Mouse (Mus musculus): ENCODE data around the gene Tfcp2.
A peak's percentile ranks its signal among the peaks of the same experiment; 100 is the strongest.
"Not testable (repeated sequence)": the region's sequence is repeated elsewhere in the genome, so short reads cannot be mapped to it uniquely, and the experiment has no call there.

Tfcp2 gene

GRCm38 (mm10) chr15:100556378-100556777 lies 4.6 kb upstream of the Tfcp2 start:
- no peak for DNase-seq (ENCODE audit: low spot score)

- no peak for DNase-seq (ENCODE audit: low spot score)
These were observed 4.2 kb upstream of the Tfcp2 start for GRCm38 (mm10) chr15:100555965-100556364.

DNA sequence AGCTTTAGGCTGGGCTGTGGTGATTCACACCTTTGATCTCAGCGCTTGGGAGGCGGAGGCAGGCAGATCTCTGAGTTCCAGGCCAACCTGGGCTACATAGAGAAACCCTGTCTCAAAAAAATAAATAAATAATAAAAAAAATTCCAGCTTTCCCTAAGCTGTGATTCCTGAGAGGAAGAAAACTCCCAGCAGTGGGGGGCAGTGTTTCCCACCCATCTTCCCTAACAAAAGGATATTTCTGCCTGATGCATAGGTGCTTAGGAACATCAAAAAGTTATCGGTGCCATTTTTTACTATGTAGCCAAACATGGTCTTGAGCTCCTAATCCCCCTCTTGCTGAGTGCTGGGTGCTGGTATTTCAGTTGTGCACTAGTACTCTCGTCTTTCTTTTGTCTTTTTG lies 1.5 kb downstream of the Tfcp2 start:
- DNase-seq (ENCODE audit: low spot score): no peak

DNA sequence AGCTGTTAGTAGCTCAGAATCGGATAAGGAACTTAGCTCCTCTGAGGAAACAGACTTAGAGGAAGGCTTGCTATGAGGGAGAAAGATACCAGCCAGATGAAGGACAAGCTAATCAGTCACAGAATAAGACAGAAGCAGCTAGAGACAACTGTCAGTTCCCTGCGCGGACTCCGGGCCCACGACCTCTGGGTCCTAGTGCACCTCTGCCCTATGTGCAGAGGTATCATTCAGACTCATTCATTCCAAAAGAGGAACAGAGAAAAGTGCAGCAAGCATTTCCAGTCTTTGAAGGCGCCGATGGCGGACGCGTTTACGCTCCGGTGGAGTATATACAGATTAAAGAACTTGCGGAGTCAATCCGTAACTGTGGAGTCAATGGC lies 8.2 kb downstream of the Tfcp2 start:
- DNase-seq (ENCODE audit: low spot score): not testable (repeated sequence)

- not testable (repeated sequence) for DNase-seq (ENCODE audit: low spot score)
These were observed 8.7 kb downstream of the Tfcp2 start for GRCm38 (mm10) chr15:100542876-100543650.

- no peak for DNase-seq (ENCODE audit: low spot score)
These were observed 10.4 kb downstream of the Tfcp2 start for GRCm38 (mm10) chr15:100541426-100541825.

GRCm38 (mm10) chr15:100541001-100541400 lies 10.8 kb downstream of the Tfcp2 start:
- DNase-seq (ENCODE audit: low spot score): not testable (repeated sequence)

GRCm38 (mm10) chr15:100539411-100539810 lies 12.4 kb downstream of the Tfcp2 start:
- no peak for DNase-seq (ENCODE audit: low spot score)

DNA sequence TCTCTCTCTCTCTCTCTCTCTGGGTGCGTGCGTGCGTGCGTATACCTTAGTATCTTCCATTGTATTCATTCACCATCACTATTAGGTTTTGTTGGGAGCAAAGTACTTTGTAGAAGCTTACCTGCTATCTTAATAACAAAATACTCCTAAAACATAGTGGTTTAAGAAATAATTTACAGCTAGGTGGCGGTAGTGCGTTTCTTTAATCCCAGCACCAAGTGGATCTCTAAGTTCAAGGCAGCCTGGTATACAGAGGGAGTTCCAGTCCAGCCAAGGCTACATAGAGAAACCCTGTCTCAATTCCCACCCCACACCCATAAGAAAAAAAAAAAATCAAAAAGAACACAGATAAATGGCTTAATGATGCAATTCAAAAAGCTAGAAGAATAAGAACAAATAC lies 13.9 kb downstream of the Tfcp2 start:
- no peak for DNase-seq (ENCODE audit: low spot score)

DNA sequence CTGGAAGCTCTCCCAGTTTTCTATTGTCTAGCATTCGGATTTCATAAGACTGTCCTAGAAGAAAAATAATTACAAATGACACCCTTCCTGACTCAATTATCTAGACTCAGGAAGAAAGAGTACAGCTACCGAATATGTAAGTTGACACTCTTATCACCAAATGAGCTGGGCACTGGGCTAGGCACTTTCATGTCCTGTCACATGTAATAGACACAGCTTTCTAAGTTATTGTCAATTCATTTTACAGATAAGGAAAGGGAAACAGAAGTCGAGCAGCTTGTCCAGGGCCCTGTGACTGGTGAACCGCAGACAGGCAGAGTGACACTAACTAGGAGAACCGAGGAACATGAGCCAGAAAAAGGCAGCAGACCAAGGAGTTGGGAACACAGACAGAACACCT lies 23.9 kb downstream of the Tfcp2 start:
- no peak for DNase-seq (ENCODE audit: low spot score)

DNA sequence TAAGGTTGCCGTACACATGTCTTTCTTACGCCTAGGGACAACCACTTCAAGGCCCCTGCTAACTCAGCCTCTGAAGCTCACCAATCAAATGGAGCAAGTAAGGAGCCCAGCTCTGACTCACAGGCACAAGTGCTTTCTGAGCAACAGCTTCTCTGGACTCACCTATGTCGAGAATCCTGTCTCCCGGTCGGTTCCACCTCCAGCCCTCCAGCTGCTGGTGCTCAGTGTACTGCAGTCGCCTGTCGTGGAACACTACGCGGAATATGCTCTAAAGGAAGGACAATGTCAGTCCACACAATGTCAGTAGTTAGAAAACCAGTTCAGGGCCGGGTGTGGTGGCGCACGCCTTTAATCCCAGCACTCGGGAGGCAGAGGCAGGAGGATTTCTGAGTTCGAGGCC lies 26.4 kb downstream of the Tfcp2 start:
- DNase-seq (ENCODE audit: low spot score): no peak

GRCm38 (mm10) chr15:100520306-100520705 lies 31.5 kb downstream of the Tfcp2 start:
- DNase-seq (ENCODE audit: low spot score): peak; percentile 5

DNA sequence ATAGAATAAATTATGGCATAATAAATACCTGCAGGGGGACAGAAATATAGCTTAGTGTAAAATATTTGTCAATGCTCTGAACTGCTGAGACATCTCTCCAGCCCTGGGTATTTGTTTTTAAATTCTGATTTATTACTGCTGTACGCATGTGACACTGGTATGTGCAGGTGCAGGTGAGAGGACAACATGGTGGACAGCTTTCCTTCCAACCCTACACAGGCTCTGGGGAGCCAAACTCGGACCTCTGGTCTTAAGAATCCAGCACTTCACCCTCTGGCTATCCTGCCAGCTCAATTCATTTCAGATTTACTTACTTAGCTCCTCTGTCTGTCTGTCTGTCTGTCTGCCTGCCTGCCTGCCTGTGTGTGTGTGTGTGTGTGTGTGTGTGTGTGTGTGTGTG lies 36.7 kb downstream of the Tfcp2 start:
- DNase-seq (ENCODE audit: low spot score): no peak

- DNase-seq (ENCODE audit: low spot score): no peak
These were observed 38.4 kb downstream of the Tfcp2 start for GRCm38 (mm10) chr15:100513387-100513786.

GRCm38 (mm10) chr15:100510072-100510471 lies 41.7 kb downstream of the Tfcp2 start:
- DNase-seq (ENCODE audit: low spot score): no peak

DNA sequence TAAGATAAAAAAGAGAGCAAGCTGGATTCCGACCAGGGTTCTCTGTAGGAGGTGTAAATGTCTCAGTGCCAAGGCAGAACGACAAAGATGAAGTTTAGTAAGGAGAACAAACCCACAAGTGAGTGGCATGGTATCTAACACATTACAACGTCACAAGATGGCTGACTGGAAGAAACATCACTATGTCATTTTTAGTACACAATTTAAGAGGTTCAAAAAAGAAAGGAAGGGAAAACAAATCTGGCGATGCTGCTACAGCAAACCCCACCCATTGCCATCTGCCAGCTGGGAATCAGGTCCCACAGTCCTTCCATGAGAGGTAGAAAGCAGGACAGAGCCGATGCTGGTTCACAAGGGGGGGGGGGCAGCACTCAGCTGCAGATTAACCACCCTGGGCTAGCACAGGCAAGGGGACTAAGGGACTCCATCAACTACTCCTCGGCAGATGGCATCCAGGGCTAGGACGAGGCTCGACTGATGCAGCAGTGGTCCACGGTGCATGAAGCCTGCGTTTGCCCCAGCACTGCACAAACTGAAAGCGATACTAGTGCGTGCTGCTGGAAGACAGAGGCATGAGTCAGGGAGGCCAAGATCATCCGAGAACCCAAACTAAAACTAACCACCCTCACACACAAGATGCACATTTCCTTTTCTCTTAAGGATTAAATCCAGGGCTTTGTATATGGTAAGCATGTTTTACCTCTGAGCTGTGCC lies 43.2 kb downstream of the Tfcp2 start:
- DNase-seq (ENCODE audit: low spot score): no peak

DNA sequence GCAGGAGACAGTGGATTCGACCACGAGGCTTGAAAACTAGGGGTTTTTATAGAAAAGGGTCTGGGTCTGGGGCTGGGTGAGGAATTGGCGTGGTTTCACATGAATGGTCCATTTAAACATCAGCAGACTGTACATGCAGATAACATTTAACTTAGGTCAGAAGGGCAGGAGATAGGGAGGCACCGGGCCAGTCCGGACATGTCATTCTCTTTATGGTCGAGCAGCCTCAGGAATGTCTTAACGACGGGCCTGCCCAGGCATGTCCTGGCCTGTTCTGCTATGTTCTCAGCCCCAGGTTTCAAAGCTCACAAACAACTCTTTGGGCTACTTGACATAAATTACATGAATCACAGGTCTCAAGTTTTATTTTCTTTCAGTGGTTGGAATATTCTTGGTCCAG lies 52.3 kb downstream of the Tfcp2 start:
- DNase-seq (ENCODE audit: low spot score): not testable (repeated sequence)

DNA sequence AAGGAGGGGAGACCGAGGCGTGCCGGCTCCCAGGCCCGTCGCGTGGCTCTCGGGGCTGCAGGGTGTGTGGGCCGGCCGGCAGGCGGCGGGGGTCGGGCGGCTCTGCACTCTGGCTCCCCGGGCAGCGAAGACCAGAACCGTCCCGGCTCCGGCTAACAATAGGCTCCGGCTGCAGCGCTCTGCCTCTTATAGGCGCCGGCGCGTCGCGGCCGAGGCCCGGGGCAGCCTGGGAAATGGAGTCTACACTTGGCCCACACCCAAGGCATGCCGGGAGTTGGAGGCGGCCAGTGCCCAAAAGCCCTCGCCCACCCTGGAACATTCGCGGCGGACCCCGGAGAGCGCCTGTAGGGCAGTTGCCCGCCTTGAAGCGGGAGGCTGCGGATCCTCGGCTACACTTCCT lies 56.7 kb downstream of the Tfcp2 start, which contains the start of gene Csrnp2:
TSS of gene Csrnp2 (minus strand) at position 387 of the 400 bp plus-strand sequence.
- DNase-seq (ENCODE audit: low spot score): peak; percentile 93

GRCm38 (mm10) chr15:100494647-100495046 lies 57.2 kb downstream of the Tfcp2 start:
- DNase-seq (ENCODE audit: low spot score): no peak

DNA sequence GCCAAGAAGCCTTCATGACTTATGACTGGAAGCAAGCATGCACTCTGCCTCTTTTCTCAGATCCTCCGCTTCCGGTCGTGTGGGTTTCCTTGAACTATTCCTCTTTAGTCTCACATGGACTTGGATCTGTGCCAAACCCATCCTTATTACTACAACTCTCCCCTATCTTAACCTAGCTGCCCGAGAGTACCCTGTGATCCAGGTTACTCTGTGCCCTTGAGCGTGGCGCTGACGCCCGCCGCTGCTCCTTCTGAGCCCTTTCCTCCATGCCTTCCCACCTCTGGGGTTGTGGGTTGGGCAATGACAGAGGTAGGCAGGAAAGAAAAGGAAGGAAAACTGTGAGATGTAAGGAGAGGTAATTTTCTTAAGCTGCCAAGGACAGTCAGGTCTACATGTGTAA lies 59.8 kb downstream of the Tfcp2 start:
- no peak for DNase-seq (ENCODE audit: low spot score)

DNA sequence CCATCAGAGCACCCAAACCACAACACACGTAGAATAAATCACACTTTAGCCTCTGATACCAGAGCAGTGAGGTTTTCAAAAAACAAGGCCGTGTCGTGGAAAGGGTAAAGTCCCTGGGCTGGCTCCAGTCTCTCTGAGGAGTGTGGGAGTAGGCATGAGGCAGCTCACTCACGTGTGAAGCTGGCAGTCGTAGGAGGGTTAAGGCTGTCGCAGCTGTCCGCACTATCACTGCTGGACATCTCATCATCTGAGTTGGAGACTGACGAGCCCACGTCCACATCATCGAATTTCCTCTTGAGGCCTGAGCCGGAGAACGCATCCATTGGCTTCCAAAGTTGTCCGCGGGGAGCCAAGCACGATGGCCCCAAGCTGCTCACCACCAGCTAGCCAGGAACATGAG lies 62.5 kb downstream of the Tfcp2 start:
- DNase-seq (ENCODE audit: low spot score): no peak

DNA sequence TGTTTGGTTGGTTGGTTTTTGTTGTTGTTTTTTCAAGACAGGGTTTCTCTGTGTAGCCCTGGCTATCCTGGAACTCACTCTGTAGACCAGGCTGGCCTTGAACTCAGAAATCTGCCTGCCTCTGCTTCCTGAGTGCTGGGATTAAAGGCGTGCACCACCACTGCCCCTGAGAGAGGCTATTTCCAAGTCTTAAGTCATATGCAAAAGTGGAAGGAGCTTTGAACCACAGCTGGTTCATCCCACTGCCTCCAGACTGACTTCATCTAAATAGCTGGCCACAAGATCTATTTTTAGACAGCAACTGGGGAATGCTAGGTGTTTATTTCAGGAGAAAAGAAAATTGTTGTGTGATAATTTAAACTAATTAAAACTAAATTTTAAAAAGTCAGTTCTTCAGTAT lies 63.5 kb downstream of the Tfcp2 start:
- not testable (repeated sequence) for DNase-seq (ENCODE audit: low spot score)

DNA sequence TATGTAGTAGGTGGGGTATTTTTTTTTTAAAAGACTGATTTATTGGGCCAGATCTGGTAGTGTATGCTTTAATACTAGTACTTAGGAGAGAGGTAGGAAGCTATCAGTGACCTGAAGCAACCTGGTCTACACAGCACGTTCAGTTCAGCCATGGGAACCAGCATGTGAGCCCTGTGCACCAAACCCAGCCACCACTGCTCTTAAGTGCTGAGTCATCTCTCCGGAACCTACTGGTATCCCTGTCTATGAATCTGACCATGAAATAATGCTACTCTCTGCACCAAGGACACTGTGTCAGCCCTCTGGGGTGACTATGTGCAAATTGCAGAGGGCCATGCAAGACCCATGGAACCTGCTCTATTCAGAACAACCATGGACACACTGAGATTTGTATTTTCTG lies 64.8 kb downstream of the Tfcp2 start:
- no peak for DNase-seq (ENCODE audit: low spot score)

DNA sequence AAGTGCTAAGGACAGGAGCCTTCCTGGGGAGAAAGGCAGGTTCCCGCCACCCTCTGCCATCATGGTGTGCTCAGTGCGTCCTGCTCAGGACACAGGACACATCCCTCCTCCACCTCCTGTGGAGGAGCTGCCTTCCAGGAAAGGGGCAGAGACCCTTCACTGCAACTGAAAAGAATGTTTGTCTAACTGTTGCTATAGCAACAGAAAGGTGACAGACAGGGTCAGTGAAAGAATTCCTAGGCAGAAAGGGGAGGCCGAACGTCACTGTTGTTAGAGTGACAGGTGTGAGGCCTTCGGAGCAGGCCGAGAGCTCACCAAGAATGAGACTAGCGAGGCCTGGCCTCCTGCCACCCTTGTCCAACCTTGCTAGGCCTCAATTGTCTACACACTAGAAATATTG lies 65.4 kb downstream of the Tfcp2 start:
- DNase-seq (ENCODE audit: low spot score): peak; percentile 68

Data from yolk sac, embryonic 10.5 days (tissue).